Mouse (Mus musculus) cerebellum, adult 2 months (tissue): ENCODE measurements at regions not wholly inside any gene's neighbourhood (a gene's known extent, or its start where the extent isn't known, plus 50 kb on each side); places are given as distances from the start of the nearest gene placed in this dataset.

ENCODE experiments used
- DNase-seq, 2 experiments: peaks; one replicate each; pipeline ENCODE4 v3.0.0; 2021
- H3K27ac ChIP-seq: fragments of 200-500 bp; 2 replicates; pipeline ENCODE4 v1.5.1; 2012; ENCODE audit warnings: low read length, control low read depth, inconsistent platforms; ENCODE audit not compliant: insufficient read depth
- H3K27me3 ChIP-seq: fragments of 200-500 bp; 2 replicates; pipeline ENCODE4 v1.6.1; 2012; ENCODE audit warnings: inconsistent platforms, mild to moderate bottlenecking, low read length, moderate library complexity; ENCODE audit not compliant: control insufficient read depth, insufficient read depth
- H3K4me1 ChIP-seq: fragments of 200-500 bp; 2 replicates; pipeline ENCODE4 v1.6.1; 2011; ENCODE audit warnings: low read length; ENCODE audit not compliant: control insufficient read depth, insufficient read depth
- H3K4me3 ChIP-seq: fragments of 200-500 bp; replicated peaks from 2 replicates; pipeline ENCODE3; 2011; ENCODE audit warnings: mild to moderate bottlenecking, low read depth, low read length, control low read depth; ENCODE audit not compliant: insufficient read depth
- CTCF ChIP-seq: fragments of 200-500 bp; IDR thresholded peaks from 2 replicates; pipeline ENCODE4 v1.5.1; 2011; ENCODE audit warnings: low read depth, mild to moderate bottlenecking, control low read depth, low read length, moderate library complexity, borderline replicate concordance; ENCODE audit not compliant: insufficient read depth
- POLR2A ChIP-seq: fragments of 200-500 bp; IDR thresholded peaks from 2 replicates; pipeline ENCODE4 v1.6.1; 2011; ENCODE audit warnings: low read length, control low read depth, borderline replicate concordance; ENCODE audit not compliant: insufficient read depth
- WGBS: fragments of 180-500 bp; shearing (Covaris S2); methylation state at CpG from one replicate; pipeline ENCODE4 v1.1.7; 2018; 5-methylcytosine and 5-hydroxymethylcytosine counted together

DNA sequence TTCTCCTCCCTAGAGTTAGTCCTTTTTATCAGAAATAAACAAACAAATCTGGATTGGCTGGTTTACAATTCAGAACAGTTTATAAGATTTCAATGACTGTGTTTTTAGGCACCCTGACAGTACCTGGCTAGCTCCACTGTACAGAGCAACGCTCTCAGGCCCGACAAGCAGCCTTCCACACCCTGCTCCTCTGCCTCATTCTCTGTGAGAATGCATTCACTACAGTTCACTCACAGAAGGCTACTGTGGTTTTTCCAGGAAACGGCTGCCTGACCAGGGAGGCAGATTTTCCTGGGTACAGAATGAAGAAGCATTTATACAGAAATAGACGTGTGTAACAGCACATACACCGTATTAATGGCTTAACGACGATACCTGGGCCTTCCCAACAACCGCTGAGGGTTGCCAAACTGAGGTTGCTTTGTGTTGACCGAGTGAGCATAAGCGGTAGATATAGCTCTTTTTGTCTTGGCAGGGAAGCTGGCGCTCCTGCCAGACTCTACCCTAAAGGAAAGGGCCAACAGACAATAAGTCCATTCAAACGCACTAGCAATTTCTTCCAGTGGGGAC lies 70.8 kb upstream of the Nfe2l3 start:
- no peak for DNase-seq
- H3K27ac ChIP-seq = no peak overlapping the region
- H3K4me3 ChIP-seq = no peak overlapping the region
- no peaks in the 10 kb centered on the region for H3K27me3 ChIP-seq
- no peaks in the 10 kb centered on the region for H3K4me1 ChIP-seq
- TF ChIP-seq CTCF (no peak), POLR2A (no peak)
- 66% methylated on average over 12 of the region's 12 CpGs for WGBS

GRCm38 (mm10) chr6:51362475-51363226 lies 69.8 kb upstream of the Nfe2l3 start:
- H3K27ac ChIP-seq = no peak overlapping the region
- H3K4me3 ChIP-seq = no peak overlapping the region
- H3K27me3 ChIP-seq = no peaks in the 10 kb centered on the region
- TF ChIP-seq POLR2A = no peak
- peak; percentile 60; the same call in 1 of the 2 replicates for TF ChIP-seq CTCF
- peak; percentile 63 to 72 for DNase-seq
- H3K4me1 ChIP-seq = no peaks in the 10 kb centered on the region
- WGBS = 7% methylated on average over 15 of the region's 15 CpGs

DNA sequence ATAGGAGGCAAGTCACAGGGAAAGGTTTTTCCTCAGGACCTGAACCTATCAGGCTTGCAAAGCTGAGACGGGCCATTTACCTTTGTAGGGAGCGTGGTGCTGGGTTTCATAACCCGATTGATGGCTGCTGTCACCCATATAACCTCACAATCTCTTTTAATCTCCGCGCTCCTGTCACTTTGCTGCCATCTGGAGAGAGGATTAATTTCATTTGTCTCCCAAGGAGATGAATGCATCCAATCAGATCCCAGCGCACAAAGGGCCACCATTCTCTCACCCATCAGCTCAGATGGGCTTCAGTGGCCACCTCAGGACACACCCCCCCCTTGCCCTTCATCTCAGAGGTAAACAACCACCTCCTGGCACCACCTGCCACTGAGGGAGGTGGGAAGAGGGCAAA lies 67.7 kb upstream of the Nfe2l3 start:
- H3K27me3 ChIP-seq = no peaks in the 10 kb centered on the region
- no peak for DNase-seq
- TF ChIP-seq CTCF (no peak), POLR2A (no peak)
- H3K4me3 ChIP-seq = no peak overlapping the region
- H3K4me1 ChIP-seq = no peaks in the 10 kb centered on the region
- no peak overlapping the region for H3K27ac ChIP-seq
- WGBS = 74% methylated on average over 6 of the region's 6 CpGs

DNA sequence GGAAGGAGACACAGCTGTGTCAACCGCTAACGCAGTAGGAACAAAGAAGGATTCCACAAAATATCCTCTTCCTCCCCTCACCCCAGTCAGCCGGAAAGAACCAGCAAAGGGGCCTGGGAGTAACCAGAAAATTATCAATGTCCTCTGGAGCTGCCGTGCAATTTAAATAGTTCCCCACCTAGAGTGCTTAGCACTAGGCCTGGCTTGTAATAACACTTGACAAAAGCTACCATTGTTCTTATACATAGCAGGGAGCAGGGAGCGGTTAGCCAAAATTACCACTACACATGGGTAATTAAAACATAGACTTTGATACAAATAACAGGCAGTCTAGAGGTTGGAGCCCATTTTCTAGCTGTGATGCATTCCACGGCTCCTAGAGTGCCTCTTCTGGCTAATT lies 62.7 kb upstream of the Nfe2l3 start:
- 50% methylated on average over 6 of the region's 6 CpGs for WGBS
- no peak for TF ChIP-seq POLR2A
- TF ChIP-seq CTCF = no peak
- no peak for DNase-seq
- Histone ChIP-seq H3K4me1 (no peaks in the 10 kb centered on the region), H3K4me3 (no peak overlapping the region), H3K27ac (no peak overlapping the region), H3K27me3 (no peaks in the 10 kb centered on the region)

DNA sequence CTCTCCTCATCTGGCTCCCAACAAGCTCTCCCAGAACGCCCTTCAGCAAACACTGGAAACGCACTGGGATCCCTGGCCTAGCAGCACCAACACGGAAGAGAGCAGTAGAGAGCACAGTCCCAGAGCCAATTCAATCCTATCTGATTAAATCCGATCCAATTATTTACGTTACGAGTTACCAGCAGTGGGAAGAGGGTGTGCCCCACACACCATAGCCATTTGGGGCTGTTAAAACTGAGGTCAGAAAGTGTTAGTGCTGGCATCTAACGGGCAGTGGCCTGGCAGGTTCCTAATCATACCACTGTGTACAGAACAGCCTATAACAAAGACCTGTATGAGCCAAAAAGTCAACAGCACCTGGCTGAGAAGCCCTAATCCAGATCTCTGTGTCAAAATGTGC lies 60.1 kb upstream of the Nfe2l3 start:
- H3K27ac ChIP-seq = no peak overlapping the region
- TF ChIP-seq POLR2A (no peak), CTCF (no peak)
- no peaks in the 10 kb centered on the region for H3K4me1 ChIP-seq
- H3K4me3 ChIP-seq = no peak overlapping the region
- no peaks in the 10 kb centered on the region for H3K27me3 ChIP-seq
- no peak for DNase-seq
- 68% methylated on average over 7 of the region's 7 CpGs for WGBS

DNA sequence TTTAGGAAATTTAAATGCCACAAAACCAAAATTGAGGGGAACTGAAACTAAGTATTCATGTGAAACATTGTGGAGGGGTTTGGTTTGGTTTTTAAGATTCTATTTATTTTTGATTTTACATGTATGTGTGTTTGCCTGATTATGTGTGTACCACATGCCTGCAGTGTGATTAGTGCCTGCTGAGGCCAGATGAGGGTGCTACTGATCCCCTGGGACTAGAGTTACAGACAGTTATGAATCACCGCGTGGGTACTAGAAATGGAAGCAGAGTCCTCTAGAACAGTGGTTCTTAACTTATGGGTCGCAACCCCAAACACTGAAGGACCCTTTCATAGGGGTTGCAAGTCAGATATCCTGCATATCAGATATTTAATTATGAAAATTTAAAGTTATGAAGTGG lies 54.0 kb upstream of the Nfe2l3 start:
- no peak for DNase-seq
- no peak overlapping the region for H3K27ac ChIP-seq
- no peaks in the 10 kb centered on the region for H3K4me1 ChIP-seq
- H3K27me3 ChIP-seq = no peaks in the 10 kb centered on the region
- H3K4me3 ChIP-seq = no peak overlapping the region
- WGBS = 86% methylated on average over 3 of the region's 3 CpGs
- TF ChIP-seq POLR2A (no peak), CTCF (no peak)

DNA sequence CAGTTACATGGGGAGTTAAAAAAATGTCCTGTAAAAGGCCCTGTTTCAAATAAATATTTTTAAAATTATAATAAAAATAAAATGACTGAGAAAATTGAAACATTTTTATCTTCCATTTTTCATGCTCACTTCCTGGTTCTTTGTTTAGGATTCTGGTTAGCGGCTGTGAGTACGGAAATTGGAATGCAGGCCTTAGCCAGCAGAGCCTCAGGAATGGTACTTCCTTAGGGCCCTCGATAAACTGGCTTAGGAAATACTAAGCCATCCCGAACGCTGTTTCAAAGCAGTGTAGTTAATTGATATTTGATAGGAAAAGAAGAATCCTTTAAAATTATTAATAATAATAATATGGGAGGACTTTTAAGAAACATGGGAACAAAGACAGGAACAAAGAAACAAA lies 53.4 kb upstream of the Nfe2l3 start:
- WGBS = 47% methylated on average over 5 of the region's 5 CpGs
- no peak for DNase-seq
- no peak for TF ChIP-seq POLR2A
- no peak for TF ChIP-seq CTCF

DNA sequence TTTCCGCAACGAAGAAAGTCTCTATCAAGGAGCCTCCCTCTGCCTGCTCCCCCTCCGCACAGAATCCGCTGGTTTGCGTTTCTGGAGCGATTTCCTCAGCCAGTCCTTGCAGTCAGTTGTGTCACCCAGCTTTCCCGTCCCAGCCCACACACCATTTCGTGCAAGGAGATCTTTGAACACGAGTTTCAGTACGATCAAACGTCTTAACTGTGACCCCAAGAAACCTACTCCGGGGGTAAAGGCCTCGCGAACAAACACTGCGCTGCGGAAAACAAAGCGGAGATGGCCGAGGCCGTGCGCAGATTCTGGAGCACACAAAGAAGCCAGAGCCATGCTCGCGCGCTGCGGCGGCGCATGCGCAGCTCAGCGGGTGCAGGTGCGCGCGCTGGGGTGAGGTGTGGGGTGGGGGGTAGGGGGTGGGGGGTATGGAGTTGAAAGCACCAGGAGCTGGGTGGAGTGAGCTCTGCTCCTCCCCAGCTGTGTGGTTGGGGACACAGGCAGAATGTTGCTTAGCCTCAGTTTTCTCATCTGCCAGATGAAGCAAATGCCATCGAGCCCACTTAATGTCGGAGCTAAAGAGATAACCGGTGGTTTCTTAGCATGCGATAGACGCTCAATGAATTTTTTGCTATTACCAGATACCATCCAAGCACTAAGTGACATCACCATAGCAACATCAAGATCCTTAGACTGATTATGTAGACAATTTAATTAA lies 52.8 kb upstream of the Nfe2l3 start:
- H3K4me1 ChIP-seq = no peaks in the 10 kb centered on the region
- WGBS = 1% methylated on average over 36 of the region's 36 CpGs
- DNase-seq = peak; percentile 73 to 79
- H3K27ac ChIP-seq = peak overlapping the region; percentile 51
- peak overlapping the region; percentile 84 for H3K4me3 ChIP-seq
- TF ChIP-seq CTCF = no peak
- TF ChIP-seq POLR2A = peak; percentile 78; the same call in 1 of the 2 replicates
- H3K27me3 ChIP-seq = no peaks in the 10 kb centered on the region

More for the DNA sequence above, 53.4 kb upstream of the Nfe2l3 start:
- no peaks in the 10 kb centered on the region for H3K27me3 ChIP-seq
- no peaks in the 10 kb centered on the region for H3K4me1 ChIP-seq
- H3K4me3 ChIP-seq = no peak overlapping the region
- H3K27ac ChIP-seq = no peak overlapping the region
